Mouse (Mus musculus) C2C12 (cell line): ENCODE measurements around the gene Crygs.

Source experiments
- CEBPB ChIP-seq: IDR thresholded peaks from one replicate; pipeline ENCODE4 v1.6.1; 2011; ENCODE audit warnings: low read depth, mild to moderate bottlenecking, control low read depth, moderate library complexity
- CTCF ChIP-seq: IDR thresholded peaks from one replicate; pipeline ENCODE4 v1.5.1; 2011; ENCODE audit not compliant: control insufficient read depth, insufficient read depth, insufficient read length
- MYOD1 ChIP-seq: IDR thresholded peaks from one replicate; pipeline ENCODE4 v1.6.1; 2011; ENCODE audit warnings: low read depth; ENCODE audit not compliant: control insufficient read depth, insufficient read length

DNA sequence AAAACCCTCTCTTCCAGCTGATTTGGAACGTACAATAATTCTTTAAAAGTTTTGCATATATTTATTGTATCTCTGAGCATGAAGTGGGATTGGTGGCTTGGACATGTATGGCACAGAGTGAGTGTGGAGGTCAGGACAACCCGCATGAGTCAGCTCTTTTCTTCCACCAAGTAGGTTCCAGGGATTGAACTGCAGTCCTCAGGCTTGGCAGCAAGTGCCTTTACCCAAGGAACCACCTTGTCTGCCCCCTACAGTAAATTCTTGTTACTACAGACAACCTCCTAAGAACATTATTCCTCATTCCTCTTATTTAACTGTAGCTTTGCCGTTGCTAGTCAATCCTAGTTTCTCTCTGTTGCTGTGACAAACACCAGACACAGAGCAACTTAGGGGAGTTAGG lies 44.0 kb downstream of the Crygs start:
- no peak for TF ChIP-seq CEBPB
- TF ChIP-seq CTCF, result no peak
- no peak for TF ChIP-seq MYOD1
